12 mouse cellular contexts compared by ENCODE assay signal in genomic region chr5:117880916-117881555, GRCm38 (mm10).
DNase-seq lines count a peak whose midpoint lies in the region; TF ChIP-seq lines count a peak whose summit lies in the region.
"Had no signal": no experiment of that assay in that cellular context is flagged by ENCODE, and none has a peak within 500 bp of the region (broad histone marks: within the 10 kb centered on the region; RNA-seq: fewer than 3 reads in every experiment).

No protein-coding gene starts in this region.

- no peak for TF ChIP-seq CTCF in thymus, adult 2 months (IDR thresholded peaks at IDR 0.05; ENCODE audit: borderline replicate concordance, control insufficient read depth, extremely low read depth, insufficient read depth, low read length, poor library complexity)

- DNase-seq in adrenal gland, postnatal 25 days = peak; percentile 20
- no peak for DNase-seq in adrenal gland, adult 8-10 months
- DNase-seq in left cerebral cortex, postnatal 25 days (ENCODE audit: low spot score in 2 of 2) = peak; percentile 42 to 74
- DNase-seq in left cerebral cortex, postnatal 10 days (ENCODE audit: extremely low spot score in 1 of 2, low spot score in 2 of 2) = no peak
- DNase-seq in cerebellum, adult 11-12 months = peak; percentile 77
- DNase-seq in left cerebral cortex, postnatal 36 days (ENCODE audit: low spot score in 2 of 2) = peak; percentile 32 to 41
- no peak for DNase-seq in urinary bladder, postnatal 36 days (ENCODE audit: low spot score in 2 of 2)
- no peak for DNase-seq in thymus, adult 2 months
- DNase-seq: kidney, postnatal 14 days had no signal

- intact Hi-C loops in left cerebral cortex, postnatal 25 days (cut with DNase I) = no loop called here
- intact Hi-C loops in left cerebral cortex, postnatal 10 days (cut with DNase I) = no loop called here
- intact Hi-C loops in left cerebral cortex, postnatal 36 days (cut with DNase I) = no loop called here

- no peak for TF ChIP-seq POLR2A in thymus, adult 2 months (IDR thresholded peaks at IDR 0.05; ENCODE audit: control insufficient read depth, extremely low read depth, insufficient read depth, low read length, poor library complexity)

- H3K27me3 ChIP-seq in thymus, adult 2 months (ENCODE audit: control insufficient read depth, insufficient read depth, low read length) = no peaks in the 10 kb centered on the region
- H3K27me3 ChIP-seq: heart, embryonic 12.5 days; midbrain, embryonic 12.5 days; Patski had no signal

- H3K4me1 ChIP-seq in thymus, adult 2 months (replicated peaks; ENCODE audit: control insufficient read depth, insufficient read depth, low read length) = no peaks in the 10 kb centered on the region
- H3K4me1 ChIP-seq: heart, embryonic 12.5 days; midbrain, embryonic 12.5 days had no signal

- H3K4me3 ChIP-seq in thymus, adult 2 months (ENCODE audit: control insufficient read depth, insufficient read depth, low read length) = no peak overlapping the region
- H3K4me3 ChIP-seq: heart, embryonic 12.5 days; midbrain, embryonic 12.5 days had no signal

- no peaks in the 10 kb centered on the region for H3K36me3 ChIP-seq in thymus, adult 2 months (ENCODE audit: control insufficient read depth, insufficient read depth, low read length)
- H3K36me3 ChIP-seq: heart, embryonic 12.5 days; midbrain, embryonic 12.5 days had no signal

- 86% methylated on average over 9 of the region's 9 CpGs for WGBS in thymus, adult 2 months

- H3K27ac ChIP-seq in thymus, adult 2 months (ENCODE audit: control insufficient read depth, insufficient read depth, low read length) = no peak overlapping the region
- H3K27ac ChIP-seq: midbrain, embryonic 12.5 days had no signal

Comparison
In these comparisons a context has a peak if more than half of its experiments do, and no peak if none do; other contexts are left out.
1. DNase-seq: peak in adrenal gland, postnatal 25 days (single experiment), left cerebral cortex, postnatal 25 days (2 of 2), cerebellum, adult 11-12 months (single experiment) and left cerebral cortex, postnatal 36 days (2 of 2); none in adrenal gland, adult 8-10 months (single experiment), left cerebral cortex, postnatal 10 days (0 of 2), urinary bladder, postnatal 36 days (0 of 2) and thymus, adult 2 months (single experiment).